Mouse (Mus musculus) right cerebral cortex, postnatal 36 days (tissue): Measurements from ENCODE around the gene Creb5.

Experiments used
- DNase-seq, 2 experiments: peaks; one replicate each; pipeline ENCODE4 v3.0.0; 2022; ENCODE audit warnings: low spot score in 2 of 2, mixed read lengths in 1 of 2

The Creb5 gene

DNA sequence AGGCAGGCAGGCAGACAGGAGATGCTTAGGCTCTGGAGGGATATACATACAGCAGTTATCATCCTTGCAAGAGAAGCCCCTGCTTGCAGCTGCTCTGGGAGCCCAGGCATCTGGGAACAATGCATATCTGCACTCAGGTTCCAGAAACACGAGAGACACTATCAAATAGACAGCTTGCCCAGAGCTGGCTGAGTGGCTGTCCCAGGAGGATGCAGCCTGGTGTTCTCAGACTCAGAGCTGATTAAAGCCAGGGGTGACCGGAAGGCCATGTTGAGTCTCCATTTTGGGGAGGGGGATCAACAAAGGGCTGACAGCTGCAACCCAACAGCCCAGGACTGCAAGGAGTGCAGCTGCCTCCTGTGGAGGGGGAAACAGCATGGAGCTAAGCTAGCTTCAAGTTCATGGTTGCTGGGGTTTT, 258.4 kb downstream of the Creb5 start:
- no peak for DNase-seq

GRCm38 (mm10) chr6:53545989-53546388, 258.9 kb downstream of the Creb5 start:
- DNase-seq = no peak

DNA sequence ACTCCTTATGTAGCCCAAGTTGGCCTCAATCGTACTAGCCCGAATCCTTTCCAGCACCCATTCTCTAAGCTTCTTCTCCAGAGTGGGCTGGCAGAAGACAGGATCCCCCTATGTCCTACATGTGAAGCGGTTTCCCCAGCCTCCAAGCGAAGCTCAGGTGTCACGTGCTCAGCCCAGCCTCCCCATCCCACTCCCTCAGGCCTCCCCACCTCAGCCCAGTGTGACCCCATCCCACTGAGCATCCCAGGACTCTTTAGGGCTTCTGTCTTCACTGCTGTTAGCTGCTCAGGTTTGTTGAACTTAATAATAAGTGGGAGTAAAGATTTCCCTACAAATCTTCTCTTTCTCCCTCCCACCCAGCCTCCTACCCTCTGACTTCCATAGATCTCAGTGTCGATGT, 261.2 kb downstream of the Creb5 start:
- DNase-seq = no peak

DNA sequence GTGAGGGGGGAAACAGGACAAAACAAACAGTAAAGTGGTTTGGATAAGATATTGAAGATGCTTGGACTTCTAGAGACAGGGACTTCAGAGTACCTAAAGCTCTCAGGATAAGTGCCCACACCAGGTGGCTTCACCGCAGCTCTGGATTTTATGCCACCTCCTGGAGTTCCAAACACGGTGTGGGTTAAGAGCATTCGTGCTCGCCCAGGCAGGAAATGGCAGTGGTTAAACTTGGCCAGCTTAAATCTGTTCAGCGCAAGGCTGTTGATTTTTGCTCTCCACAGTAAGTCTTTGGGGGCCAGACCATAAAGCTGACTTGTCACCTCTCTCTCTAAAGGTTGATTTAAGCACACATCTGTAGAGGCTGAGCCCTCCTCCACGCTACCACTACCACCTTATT, 262.3 kb downstream of the Creb5 start:
- no peak for DNase-seq

- DNase-seq = no peak
These were observed 269.0 kb downstream of the Creb5 start for GRCm38 (mm10) chr6:53556050-53556449.

- no peak for DNase-seq
These were observed 273.9 kb downstream of the Creb5 start for GRCm38 (mm10) chr6:53560928-53561327.

- DNase-seq = no peak
These were observed 275.5 kb downstream of the Creb5 start for GRCm38 (mm10) chr6:53562586-53562985.

GRCm38 (mm10) chr6:53563546-53564185, 276.6 kb downstream of the Creb5 start:
- no peak for DNase-seq

DNA sequence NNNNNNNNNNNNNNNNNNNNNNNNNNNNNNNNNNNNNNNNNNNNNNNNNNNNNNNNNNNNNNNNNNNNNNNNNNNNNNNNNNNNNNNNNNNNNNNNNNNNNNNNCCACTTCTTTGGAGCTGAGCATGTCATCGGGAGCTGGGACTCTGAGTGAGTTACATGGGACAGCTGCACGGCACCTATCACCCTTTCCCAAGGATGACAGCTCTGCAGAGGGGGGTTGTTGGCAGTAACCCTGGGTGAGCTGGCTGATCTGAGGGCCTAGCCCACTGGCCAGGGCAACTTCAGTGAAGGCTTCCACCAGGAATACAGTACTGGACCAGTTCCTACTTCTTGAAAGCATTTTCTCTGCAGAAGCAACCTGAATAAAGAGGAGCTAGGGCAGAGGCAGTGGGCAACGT, 282.4 kb downstream of the Creb5 start:
- no peak for DNase-seq

GRCm38 (mm10) chr6:53570906-53571305, 283.8 kb downstream of the Creb5 start:
- no peak for DNase-seq

- DNase-seq = no peak
These were observed 284.6 kb downstream of the Creb5 start for GRCm38 (mm10) chr6:53571571-53572122.

DNA sequence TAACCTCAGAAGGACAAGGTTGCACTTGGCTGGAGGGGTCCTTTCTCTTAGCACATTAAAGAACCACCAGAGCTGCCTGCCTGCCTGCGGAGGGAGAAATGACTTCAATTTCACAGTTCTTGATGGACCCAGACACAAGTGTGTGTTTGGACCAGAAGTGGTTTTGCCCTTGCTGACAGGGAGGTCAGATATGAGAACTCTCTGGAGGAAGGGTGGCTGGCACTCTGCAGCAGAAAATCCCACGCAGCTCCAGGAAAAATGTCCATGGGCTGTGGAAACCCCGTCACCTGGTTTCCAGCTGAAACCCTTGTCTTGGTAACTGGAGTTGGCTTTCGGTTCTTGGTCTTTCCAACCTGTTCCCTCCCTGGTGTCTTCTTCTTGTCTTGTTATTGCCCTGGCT, 285.4 kb downstream of the Creb5 start:
- no peak for DNase-seq

GRCm38 (mm10) chr6:53572979-53573710, 286.1 kb downstream of the Creb5 start:
- DNase-seq = peak; percentile 78 to 87

- no peak for DNase-seq
These were observed 286.6 kb downstream of the Creb5 start for GRCm38 (mm10) chr6:53573711-53574065.

GRCm38 (mm10) chr6:53574097-53574496, 287.0 kb downstream of the Creb5 start:
- no peak for DNase-seq

- DNase-seq = no peak
These were observed 288.1 kb downstream of the Creb5 start for GRCm38 (mm10) chr6:53575191-53575590.

DNA sequence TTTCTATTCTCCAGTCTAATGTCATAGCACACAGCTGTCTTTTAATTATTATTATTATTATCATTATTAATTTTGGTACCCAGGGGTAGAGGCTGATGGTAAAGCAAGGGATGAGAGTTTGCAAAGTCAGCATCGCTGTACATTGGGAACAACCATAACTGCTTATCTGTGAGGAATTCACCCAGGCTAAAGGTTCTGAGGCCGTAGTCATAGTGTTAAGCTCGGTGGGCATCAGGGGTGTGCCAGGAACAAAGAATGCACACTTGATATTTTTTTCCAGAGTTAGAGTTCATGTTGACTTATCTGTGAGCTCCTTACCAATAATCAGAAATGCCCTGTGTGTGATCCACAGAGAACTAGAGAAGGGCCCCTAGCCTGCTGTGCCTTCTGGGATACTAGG, 288.8 kb downstream of the Creb5 start:
- no peak for DNase-seq

DNA sequence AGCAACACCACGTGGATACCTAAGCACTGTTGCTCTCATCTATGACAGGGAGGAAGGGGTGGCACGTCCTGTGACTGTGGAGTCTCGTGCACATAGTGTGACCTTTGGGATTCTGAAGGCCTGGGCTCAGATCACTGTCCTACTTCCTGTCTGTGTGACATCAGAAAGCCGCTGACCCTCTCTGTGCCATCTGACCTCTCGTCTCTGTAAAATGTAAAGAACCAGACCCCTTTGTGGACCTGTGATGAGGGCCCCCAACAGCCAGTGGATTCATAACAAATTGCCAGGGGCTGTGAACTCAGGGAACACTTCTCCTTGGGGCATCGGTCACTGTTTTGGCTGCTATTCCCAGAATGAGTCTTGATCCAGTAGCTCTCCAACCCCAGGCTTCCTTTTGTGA, 289.8 kb downstream of the Creb5 start:
- DNase-seq = no peak

GRCm38 (mm10) chr6:53577776-53578175, 290.7 kb downstream of the Creb5 start:
- no peak for DNase-seq

- DNase-seq = no peak
These were observed 293.3 kb downstream of the Creb5 start for GRCm38 (mm10) chr6:53580346-53580745.

- DNase-seq = peak in 1 of 2 experiments; percentile 14
These were observed 296.3 kb downstream of the Creb5 start for GRCm38 (mm10) chr6:53583234-53583875.

- DNase-seq = peak; percentile 18 to 39
These were observed 297.8 kb downstream of the Creb5 start for GRCm38 (mm10) chr6:53584718-53585405.
